Mouse (Mus musculus): ENCODE results near the gene L3mbtl1.

- TF ChIP-seq CTCF (IDR thresholded peaks at IDR 0.05; ENCODE audit: low read depth): no peak
- no peak for TF ChIP-seq EP300 (IDR thresholded peaks at IDR 0.05; ENCODE audit: low read depth)
These were observed 23.5 kb downstream of the L3mbtl1 start for GRCm38 (mm10) chr2:162966734-162967133.

Data from heart, postnatal 0 days (tissue).